Mouse (Mus musculus): ENCODE measurements around the gene 4930467E23Rik. TPM values are rescaled to one million over a fixed set of nuclear protein-coding genes. Genes with fewer than 3 reads are reported as not detected.
A peak's percentile ranks its signal among the peaks of the same experiment; 100 is the strongest.
"Not testable (repeated sequence)": the region's sequence is repeated elsewhere in the genome, so short reads cannot be mapped to it uniquely, and the experiment has no call there.

Gene 4930467E23Rik
- total RNA-seq (2017), result not detected in 3 replicates

DNA sequence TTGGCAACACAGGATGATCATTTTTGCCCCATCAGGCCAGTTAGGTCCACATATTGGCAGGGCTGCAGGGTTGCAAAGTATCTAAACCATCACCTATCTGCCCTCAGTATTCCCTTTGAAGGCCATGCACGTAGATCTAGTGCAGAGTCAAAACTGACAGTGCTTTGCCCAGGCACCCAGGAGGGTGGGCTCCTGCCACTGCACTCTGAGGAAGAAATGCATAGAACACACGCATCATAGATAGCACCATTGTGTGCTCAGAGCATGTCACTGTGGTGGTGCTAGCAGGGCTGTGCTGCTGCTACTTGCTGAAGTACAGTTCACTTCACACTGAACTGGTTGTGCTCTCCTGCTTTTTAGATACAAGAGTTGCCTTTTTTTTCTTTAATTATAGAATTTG, at the start of gene 4930467E23Rik:
Gene 4930467E23Rik, plus strand, starts transcription at position 301 of the 400 bp plus-strand sequence.
- not testable (repeated sequence) for ATAC-seq (replicated peaks; ENCODE audit: insufficient number of reproducible peaks, low FRiP score, low TSS enrichment, poor library complexity, severe bottlenecking)

DNA sequence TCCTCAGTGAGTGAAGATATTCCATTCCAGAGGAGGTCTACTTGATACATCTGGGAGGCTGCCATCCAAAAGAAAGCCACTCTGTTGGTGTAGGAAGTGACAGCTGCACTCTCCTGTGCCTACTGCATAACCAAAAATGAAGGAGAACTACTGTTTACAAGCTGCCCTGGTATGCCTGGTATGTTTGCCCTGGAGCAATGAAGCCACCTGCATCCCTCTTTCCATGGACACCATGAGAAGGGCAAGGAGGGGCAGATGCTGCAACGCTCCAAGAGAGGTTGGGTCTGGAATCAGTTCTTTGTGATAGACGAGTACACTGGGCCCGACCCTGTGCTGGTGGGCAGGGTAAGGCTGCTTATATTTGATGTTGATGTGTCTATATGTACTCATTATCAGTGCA, 47.1 kb upstream of the 4930467E23Rik start:
- not testable (repeated sequence) for ATAC-seq (replicated peaks; ENCODE audit: insufficient number of reproducible peaks, low FRiP score, low TSS enrichment, poor library complexity, severe bottlenecking)

DNA sequence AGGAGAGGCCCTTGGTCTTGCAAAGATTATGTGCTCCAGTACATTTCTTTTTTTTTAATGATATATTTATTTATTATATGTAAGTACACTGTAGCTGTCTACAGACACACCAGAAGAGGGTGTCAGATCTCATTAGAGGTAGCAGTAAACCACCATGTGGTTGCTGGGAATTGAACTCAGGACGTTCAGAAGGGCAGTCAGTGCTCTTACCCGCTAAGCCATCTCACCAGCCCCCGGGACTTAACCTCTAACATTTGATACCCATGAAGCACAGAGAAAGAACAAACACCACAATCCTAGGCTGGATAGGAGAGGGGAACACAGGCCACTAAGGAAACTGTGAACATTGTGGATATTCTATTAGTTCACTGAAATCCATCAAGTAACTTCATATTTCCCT, 43.9 kb upstream of the 4930467E23Rik start:
- ATAC-seq (replicated peaks; ENCODE audit: insufficient number of reproducible peaks, low FRiP score, low TSS enrichment, poor library complexity, severe bottlenecking), result not testable (repeated sequence)

DNA sequence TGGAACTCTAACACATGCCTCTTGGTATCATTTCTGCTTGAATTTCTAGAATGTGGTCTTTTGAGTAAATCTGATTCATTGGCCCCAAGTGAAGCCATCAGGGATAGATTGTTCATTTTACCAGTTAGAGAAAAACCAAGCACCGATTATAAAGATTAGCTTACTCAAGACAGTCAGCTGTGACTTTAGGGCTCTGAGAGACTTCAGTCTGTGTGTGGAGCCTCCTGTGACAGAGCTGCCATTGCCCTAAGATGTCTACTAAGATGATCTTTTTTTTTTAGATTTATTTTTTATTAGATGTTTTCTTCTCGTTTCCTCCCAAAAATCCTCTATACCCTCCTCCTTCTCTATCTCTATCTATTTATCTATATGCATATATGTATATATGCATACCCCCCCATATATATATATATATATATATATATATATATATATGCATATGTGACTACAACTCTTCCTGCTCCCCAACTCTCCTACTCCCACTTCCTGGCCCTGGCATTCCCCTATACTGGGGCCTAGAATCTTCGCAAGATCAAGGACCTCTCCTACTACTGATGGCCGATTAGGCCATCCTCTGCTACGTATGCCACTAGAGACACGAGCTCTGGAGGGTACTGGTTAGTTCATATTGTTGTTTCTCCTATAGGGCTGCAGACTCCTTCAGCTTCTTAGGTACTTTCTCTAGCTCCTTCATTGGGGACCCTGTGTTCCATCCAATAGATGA, 40.4 kb upstream of the 4930467E23Rik start:
- not testable (repeated sequence) for ATAC-seq (replicated peaks; ENCODE audit: insufficient number of reproducible peaks, low FRiP score, low TSS enrichment, poor library complexity, severe bottlenecking)

DNA sequence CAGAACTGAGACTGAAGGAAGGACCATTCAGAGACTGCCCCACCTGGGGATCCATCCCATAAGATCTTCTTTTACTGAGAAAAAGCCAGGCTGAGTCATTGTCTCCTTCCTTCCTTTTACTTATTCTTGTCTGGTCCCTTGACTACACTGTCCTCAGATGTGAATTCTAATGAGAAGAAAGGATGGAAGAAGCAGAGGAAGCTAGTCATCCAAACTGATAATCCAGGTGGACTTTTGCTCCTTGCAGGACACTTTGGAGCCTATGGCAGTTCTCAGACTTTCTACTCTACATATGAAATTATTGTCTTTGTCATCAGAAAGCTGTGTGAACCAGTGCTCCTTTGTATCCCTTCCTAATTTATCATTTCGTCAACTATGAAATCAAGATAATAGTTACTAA, 39.6 kb upstream of the 4930467E23Rik start:
- ATAC-seq (replicated peaks; ENCODE audit: insufficient number of reproducible peaks, low FRiP score, low TSS enrichment, poor library complexity, severe bottlenecking), result not testable (repeated sequence)

DNA sequence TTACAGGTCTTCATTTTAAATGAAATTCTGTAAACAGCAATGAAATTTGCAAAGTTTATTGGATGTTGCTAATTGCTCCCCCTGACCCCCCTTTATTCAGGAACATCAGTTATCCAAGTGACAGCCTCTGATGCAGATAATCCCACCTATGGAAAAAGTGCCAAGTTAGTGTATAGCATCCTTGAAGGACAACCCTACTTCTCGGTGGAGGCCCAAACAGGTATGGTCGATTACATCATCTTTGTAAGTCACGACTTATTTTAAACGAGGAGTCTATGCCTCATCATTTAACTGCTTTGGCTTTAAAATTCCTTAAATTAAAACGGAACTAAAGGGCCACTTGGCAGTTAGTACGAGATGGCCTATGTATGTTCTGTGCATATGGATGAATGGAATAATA, 38.0 kb upstream of the 4930467E23Rik start:
- ATAC-seq (replicated peaks; ENCODE audit: insufficient number of reproducible peaks, low FRiP score, low TSS enrichment, poor library complexity, severe bottlenecking), result not testable (repeated sequence)

DNA sequence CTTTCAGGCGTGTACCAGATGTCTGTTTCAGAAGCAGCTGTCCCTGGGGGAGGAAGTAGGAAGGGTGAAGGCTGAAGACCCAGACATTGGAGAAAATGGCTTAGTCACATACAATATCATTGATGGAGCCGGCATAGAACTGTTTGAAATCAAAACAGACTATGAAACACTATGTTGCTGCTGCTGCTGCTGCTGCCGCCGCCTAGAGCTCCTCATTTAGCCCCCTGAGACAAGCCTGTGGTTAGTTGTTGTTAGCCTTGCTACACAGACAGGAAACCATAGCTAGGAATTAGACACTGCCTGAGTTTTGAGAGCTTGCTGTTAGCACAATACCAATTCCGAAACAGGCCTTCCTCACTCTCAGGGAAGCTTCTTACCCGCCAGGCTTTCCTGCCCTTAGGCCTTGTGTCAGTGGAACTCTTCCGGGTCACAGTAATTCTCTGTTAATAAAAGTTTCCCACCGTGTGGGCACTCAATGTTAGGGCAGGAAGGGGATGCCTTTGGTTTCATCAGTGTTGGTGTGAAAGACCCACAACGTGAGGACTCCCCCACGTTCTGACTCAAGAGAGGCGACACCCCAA, 31.8 kb upstream of the 4930467E23Rik start:
- not testable (repeated sequence) for ATAC-seq (replicated peaks; ENCODE audit: insufficient number of reproducible peaks, low FRiP score, low TSS enrichment, poor library complexity, severe bottlenecking)

DNA sequence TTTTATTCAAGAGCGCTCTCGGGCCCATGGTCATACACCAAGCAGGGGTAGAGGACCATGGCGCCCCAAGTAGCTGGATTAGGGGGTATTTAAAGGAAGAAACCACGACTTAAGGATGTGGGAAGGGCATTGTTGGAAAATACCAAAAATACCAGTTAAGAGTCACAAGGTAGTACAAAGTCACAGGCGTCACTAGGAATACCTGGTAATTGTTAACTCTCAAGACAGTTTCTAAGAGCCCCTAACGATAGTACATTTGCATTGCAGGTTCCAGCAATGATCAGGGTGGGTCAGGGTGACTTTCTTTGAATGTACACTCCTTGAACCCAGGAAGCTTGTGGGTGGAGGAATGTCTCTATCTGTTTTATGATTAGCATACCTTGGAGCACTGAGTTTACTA, 31.3 kb upstream of the 4930467E23Rik start:
- ATAC-seq (replicated peaks; ENCODE audit: insufficient number of reproducible peaks, low FRiP score, low TSS enrichment, poor library complexity, severe bottlenecking), result not testable (repeated sequence)

DNA sequence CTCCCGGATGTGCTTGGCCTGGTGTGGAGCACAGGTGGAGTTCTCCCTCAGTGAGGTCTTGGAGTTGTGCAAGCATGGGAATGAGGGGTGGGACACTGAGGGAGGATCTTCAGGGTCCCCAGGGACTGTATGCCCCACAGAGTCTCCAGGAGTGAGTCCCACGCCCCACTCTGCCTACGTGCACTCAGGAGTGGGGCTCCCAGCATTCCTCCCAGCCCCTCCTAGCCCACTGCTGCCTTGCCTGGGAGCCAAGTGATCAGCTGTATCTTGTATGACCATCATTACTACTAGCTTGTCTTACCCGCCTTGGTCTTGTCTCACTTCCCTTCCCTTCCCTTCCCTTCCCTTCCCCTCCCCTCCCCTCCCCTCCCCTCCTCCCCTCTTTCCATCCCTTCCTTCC, 30.7 kb upstream of the 4930467E23Rik start:
- ATAC-seq (replicated peaks; ENCODE audit: insufficient number of reproducible peaks, low FRiP score, low TSS enrichment, poor library complexity, severe bottlenecking), result not testable (repeated sequence)

DNA sequence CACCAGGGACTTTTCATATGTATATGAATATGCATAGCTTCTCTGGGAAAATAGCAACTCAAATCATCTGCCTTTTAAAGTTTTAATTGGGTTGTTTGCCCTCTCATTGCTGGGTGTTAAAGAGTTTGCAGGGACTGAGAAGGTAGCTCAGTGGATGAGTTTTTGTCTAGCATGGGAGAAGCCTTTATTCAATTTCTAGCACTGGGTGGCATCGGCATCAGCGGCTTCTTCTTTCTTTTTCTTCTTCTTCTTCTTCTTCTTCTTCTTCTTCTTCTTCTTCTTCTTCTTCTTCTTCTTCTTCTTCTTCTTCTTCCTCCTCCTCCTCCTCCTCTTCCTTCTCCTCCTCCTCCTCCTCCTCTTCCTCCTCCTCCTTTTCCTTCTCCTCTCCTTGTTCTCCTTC, 28.1 kb upstream of the 4930467E23Rik start:
- ATAC-seq (replicated peaks; ENCODE audit: insufficient number of reproducible peaks, low FRiP score, low TSS enrichment, poor library complexity, severe bottlenecking), result not testable (repeated sequence)

DNA sequence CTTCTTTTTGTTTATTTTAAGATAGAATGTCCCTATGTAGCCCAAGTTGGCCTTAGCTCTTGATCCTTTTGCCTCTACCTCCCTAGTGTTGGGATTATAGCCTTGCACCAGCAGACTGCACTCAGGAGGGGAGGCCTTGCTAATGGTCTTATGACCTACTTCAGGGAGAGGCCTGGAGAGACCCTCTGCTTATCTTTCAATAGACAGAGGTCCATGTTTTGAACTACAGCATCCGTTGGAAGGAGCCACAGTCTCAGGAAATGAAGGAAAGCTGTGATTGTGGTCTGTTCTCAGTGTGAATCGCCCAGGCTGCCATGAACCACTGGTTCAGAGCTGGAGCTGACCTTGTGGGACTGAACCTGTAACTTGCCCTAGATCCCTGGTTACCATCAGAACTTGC, 27.1 kb upstream of the 4930467E23Rik start:
- ATAC-seq (replicated peaks; ENCODE audit: insufficient number of reproducible peaks, low FRiP score, low TSS enrichment, poor library complexity, severe bottlenecking), result not testable (repeated sequence)

DNA sequence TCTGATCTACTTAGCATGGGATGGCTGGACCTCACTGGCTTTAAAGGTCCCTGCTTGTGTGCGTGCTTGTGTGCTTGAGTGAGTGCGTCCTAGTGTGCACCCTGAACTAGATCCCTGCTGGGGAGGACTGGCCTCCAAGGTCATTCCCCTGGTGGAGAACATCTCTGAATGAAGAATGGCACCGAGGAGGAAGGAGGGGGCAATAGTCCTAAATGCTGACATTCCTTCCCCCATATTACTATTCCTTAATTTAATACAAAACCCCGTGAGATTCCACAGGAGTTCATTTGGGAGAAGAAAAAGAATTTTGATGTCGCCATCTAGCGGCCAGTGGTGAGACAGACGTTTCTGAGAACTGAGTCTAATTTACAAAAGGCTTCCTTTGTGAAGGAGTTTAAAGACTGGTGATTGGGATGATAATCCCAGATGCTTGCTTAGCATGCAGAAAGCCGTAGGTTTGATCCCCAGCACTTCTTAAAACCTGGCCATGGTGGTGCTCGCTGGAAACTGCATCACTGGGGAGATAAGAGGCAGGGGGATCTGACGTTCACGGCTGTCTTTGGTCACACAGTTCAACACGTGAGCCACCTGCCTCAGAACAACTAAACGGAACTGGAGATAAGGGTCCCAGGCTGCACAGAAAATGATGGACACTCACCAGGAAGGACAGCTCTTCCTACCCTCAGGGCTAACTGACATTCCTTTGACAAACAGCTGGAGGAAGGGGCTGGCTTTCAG, 26.2 kb upstream of the 4930467E23Rik start:
- ATAC-seq (replicated peaks; ENCODE audit: insufficient number of reproducible peaks, low FRiP score, low TSS enrichment, poor library complexity, severe bottlenecking), result peak; percentile 92

DNA sequence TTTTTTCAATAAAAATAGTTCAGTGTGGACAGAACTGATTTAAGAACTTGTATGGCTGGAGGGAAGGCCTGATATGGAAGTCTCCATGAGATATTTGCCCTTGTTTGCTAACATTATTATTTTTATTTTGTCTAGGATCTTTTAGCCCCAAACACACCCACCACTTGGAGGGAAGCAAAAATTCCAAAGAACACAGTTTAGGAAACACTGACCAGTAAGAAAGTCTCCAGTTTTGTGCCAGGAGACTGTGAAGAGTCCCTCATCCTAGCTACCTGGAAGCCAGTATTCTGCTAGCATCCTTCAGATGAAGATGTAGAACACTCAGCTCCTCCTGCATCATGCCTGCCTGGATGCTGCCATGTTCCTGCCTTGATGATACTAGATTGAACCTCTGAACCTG, 25.5 kb upstream of the 4930467E23Rik start:
- ATAC-seq (replicated peaks; ENCODE audit: insufficient number of reproducible peaks, low FRiP score, low TSS enrichment, poor library complexity, severe bottlenecking), result not testable (repeated sequence)

DNA sequence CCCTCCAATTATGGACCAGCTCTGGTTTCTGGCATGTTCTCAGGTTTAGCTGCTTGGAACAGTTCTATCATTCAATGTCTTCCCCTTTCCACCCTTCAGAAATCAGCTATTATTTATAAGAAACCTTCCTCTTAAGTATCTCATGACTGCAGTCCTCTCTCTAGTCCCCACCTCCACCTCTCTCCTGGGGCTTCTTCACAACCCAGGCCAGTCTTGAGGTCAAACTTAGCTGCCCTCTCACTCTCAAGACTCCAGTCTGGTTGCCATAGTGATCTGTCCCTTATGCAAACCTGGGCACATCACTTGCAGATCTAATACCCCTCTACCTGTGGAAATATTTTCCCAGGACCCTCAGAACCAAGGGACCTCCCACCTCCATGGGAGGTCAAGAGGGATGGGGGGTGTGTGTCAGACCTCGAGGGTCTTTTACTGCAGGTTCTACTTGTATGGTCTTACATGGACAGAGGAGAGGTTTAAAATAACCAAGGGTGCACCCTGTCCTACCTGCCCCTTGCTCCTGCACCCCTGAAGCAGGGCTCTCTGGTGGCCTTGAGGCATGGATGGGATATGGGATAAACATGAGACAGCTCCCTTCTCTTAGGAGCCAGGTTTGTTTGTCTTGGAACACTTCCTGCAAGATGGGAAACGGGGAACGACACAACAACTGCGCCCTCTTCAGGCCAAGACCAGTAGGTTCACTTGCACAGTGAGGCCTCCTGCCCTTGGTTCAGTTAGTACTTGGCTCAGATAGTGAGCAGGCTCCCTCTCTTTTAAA, 24.7 kb upstream of the 4930467E23Rik start:
- 0 out of 2 replicates have a peak, but pooled peaks have one; percentile 37 for ATAC-seq (replicated peaks; ENCODE audit: insufficient number of reproducible peaks, low FRiP score, low TSS enrichment, poor library complexity, severe bottlenecking)

DNA sequence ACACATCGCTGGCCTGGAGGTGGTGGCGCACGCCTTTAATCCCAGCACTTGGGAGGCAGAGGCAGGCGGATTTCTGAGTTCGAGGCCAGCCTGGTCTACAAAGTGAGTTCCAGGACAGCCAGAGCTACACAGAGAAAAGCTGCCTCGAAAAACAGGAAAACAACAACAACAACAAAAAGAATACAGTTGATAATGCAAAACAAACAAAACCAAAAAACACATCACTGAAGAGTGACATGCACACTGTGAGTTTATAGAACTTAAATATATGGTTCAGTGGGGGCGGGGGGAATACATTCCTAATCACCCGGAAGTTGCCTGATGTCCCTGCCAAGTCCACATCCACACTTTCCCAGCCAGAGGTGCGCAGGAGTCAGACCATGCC, 24.2 kb upstream of the 4930467E23Rik start:
- ATAC-seq (replicated peaks; ENCODE audit: insufficient number of reproducible peaks, low FRiP score, low TSS enrichment, poor library complexity, severe bottlenecking), result not testable (repeated sequence)

DNA sequence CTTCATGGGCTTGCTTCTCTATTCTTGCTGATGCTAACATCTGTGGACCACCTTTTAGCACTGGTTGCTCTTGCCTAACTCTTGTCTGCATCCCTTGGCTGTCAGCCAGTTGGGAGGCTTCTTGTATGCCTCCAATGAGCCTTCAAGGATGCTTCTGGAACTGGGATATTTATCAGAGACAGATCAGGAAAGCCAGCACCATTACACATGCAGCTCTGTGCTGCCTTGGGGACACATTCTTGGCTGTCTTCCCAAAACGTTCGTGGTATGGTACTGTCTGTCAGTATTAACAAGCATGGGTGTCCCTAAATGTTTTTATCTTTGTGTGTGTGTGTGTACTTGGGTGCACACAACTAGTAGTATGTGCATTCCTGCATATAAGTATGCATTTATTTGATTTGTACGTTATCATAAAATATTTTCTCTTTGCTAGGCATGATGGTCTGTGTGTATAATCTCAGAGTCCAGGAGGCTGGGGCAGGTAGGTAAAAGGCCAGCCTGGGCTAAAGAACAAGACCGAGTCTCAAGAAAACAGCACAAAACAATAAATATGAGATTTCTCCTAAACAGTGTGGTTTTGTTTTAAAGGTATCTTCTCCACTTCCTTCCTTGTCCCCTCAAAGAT, 23.2 kb upstream of the 4930467E23Rik start:
- ATAC-seq (replicated peaks; ENCODE audit: insufficient number of reproducible peaks, low FRiP score, low TSS enrichment, poor library complexity, severe bottlenecking), result not testable (repeated sequence)

DNA sequence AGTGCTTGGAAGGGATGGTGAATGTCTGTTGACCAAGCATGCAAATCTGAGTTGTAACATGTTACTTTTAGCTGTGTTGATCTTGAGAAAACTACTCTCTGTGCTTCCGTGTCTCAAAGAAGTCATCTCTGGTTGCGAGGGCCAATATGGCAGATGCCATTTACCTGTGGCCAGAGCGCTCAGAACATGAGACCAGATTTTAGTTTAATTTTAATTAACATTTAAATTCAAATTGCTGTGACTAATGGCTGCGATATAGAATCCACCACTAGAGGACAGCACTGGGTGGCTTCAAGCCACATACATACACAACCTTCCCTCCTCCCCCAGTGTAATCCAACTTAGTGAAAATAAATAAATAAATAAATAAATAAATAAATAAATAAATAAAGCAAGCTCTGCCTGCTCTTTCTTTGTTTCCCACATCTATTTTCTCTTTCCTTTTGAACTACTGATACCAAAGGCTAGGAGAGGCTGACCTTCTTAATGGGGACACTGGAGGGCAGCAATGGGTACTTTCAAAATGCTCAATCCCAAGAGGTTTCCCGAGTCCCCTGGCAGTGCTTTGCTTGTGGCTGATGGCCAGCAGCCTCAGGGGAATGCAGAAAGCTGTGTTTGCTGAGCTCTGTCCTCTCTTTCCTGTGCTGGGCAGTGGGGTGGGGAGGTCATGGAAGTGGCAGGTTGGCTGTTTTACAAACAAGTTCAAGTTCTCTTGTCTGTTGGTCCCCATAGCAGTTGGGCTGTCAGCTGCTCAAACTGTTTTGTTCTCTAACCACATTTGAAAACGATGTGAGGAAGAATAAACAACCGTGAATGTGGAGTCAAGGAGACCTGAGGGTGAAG, 22.2 kb upstream of the 4930467E23Rik start:
- not testable (repeated sequence) for ATAC-seq (replicated peaks; ENCODE audit: insufficient number of reproducible peaks, low FRiP score, low TSS enrichment, poor library complexity, severe bottlenecking)
